Mouse (Mus musculus): ENCODE results near the gene Snx7.

The Snx7 gene

GRCm38 (mm10) chr3:117817635-117818034 lies 51.1 kb downstream of the Snx7 start:
- in situ Hi-C loops (cut with MboI, MseI) = no loop called here

- in situ Hi-C loops (cut with MboI, MseI) = no loop called here
Observed at GRCm38 (mm10) chr3:117814218-117814617, 54.5 kb downstream of the Snx7 start.

GRCm38 (mm10) chr3:117812135-117812534 lies 56.6 kb downstream of the Snx7 start:
- in situ Hi-C loops (cut with MboI, MseI) = no loop called here

- in situ Hi-C loops (cut with MboI, MseI) = no loop called here
Observed at GRCm38 (mm10) chr3:117805782-117806181, 63.0 kb downstream of the Snx7 start.

GRCm38 (mm10) chr3:117794501-117794900 lies 74.2 kb downstream of the Snx7 start:
- in situ Hi-C loops (cut with MboI, MseI) = no loop called here

GRCm38 (mm10) chr3:117791951-117792350 lies 76.8 kb downstream of the Snx7 start:
- in situ Hi-C loops (cut with MboI, MseI) = no loop called here

GRCm38 (mm10) chr3:117791273-117791672 lies 77.5 kb downstream of the Snx7 start:
- in situ Hi-C loops (cut with MboI, MseI) = no loop called here

- in situ Hi-C loops (cut with MboI, MseI) = no loop called here
Observed at GRCm38 (mm10) chr3:117788800-117789693, 79.7 kb downstream of the Snx7 start.

- in situ Hi-C loops (cut with MboI, MseI) = no loop called here
Observed at GRCm38 (mm10) chr3:117787247-117787646, 81.5 kb downstream of the Snx7 start.

GRCm38 (mm10) chr3:117752151-117752757 lies 116.5 kb downstream of the Snx7 start:
- in situ Hi-C loops (cut with MboI, MseI) = no loop called here

- in situ Hi-C loops (cut with MboI, MseI) = no loop called here
Observed at GRCm38 (mm10) chr3:117751665-117752064, 117.1 kb downstream of the Snx7 start.

- in situ Hi-C loops (cut with MboI, MseI) = no loop called here
Observed at GRCm38 (mm10) chr3:117749256-117749655, 119.5 kb downstream of the Snx7 start.

GRCm38 (mm10) chr3:117739760-117740159 lies 129.0 kb downstream of the Snx7 start:
- in situ Hi-C loops (cut with MboI, MseI) = no loop called here

GRCm38 (mm10) chr3:117732661-117733060 lies 136.1 kb downstream of the Snx7 start:
- in situ Hi-C loops (cut with MboI, MseI) = no loop called here
